Mouse (Mus musculus): ENCODE measurements around the gene Sgcd. TPM values are rescaled to one million over a fixed set of nuclear protein-coding genes. Genes with fewer than 3 reads are reported as not detected.

Sgcd gene
- polyA plus RNA-seq, 1 experiment from 2014 or later, result 6.7 TPM

DNA sequence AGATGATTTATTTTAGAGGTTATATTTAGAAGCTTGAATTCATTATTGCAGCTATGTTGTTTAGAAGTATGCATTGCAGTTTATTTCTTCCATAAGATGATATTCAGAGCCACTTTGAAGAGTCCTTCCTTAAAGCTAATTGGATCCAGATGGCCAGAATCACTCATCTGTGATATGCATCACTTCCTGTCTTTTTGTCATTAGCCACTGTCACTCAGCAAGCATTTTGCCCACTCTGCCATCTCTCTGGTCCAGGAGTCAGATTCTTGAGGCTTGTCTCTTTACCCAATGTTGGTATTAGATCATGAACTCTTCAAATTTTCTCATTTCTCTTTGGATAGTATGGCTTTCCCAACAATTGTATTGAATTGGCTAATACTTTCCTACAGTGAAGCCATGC, 602.6 kb downstream of the Sgcd start:
- no peaks in the 10 kb centered on the region for H3K36me3 ChIP-seq (ENCODE audit: control insufficient read depth, insufficient read depth)
- no peak for ATAC-seq (replicated peaks; ENCODE audit: extremely low read depth, insufficient read depth, low FRiP score)
- H3K4me3 ChIP-seq (ENCODE audit: low read length), result no peak overlapping the region

DNA sequence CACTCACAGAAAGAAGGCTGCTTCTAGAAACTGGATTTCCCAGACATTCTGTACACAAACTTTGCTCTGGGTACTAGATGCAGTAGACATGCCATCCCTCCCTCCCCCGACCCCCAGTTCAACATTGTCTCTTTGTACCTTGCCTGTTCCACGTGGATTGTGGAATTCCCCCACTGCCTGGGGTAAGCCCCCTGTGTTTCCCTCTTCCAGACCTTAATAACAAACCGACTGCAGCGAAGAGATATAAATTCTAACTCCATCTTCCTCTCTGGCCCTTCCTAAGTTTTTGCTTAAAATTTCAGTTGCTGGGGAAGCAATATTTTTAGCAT, 609.2 kb downstream of the Sgcd start:
- peak overlapping the region; percentile 60 for H3K4me3 ChIP-seq (ENCODE audit: low read length)
- H3K9ac ChIP-seq (ENCODE audit: low read length), result peak overlapping the region; percentile 75
- WGBS, result 27% methylated on average over 4 of the region's 4 CpGs
- H3K4me1 ChIP-seq (ENCODE audit: control insufficient read depth, insufficient read depth, low read length), result peaks cover 10% of the 10 kb centered on the region; the same call in 1 of the 2 replicates
- no peak for ATAC-seq (replicated peaks; ENCODE audit: extremely low read depth, insufficient read depth, low FRiP score)
- H3K27ac ChIP-seq (ENCODE audit: low read length), result peak overlapping the region; percentile 94
- no peaks in the 10 kb centered on the region for H3K27me3 ChIP-seq (ENCODE audit: control insufficient read depth, insufficient read depth, low read length)
- no peaks in the 10 kb centered on the region for H3K9me3 ChIP-seq (replicated peaks; ENCODE audit: control insufficient read depth, low read length)
- no peaks in the 10 kb centered on the region for H3K36me3 ChIP-seq (ENCODE audit: control insufficient read depth, insufficient read depth)
- H3K4me2 ChIP-seq (ENCODE audit: low read depth, low read length), result peak overlapping the region; percentile 74

More for the DNA sequence above, 602.6 kb downstream of the Sgcd start:
- Histone ChIP-seq H3K27me3 (ENCODE audit: control insufficient read depth, insufficient read depth, low read length) (no peaks in the 10 kb centered on the region), H3K9me3 (replicated peaks; ENCODE audit: control insufficient read depth, low read length) (no peaks in the 10 kb centered on the region), H3K9ac (ENCODE audit: low read length) (no peak overlapping the region), H3K4me1 (ENCODE audit: control insufficient read depth, insufficient read depth, low read length) (no peaks in the 10 kb centered on the region; the same call in 1 of the 2 replicates), H3K4me2 (ENCODE audit: low read depth, low read length) (no peak overlapping the region), H3K27ac (ENCODE audit: low read length) (no peak overlapping the region)

DNA sequence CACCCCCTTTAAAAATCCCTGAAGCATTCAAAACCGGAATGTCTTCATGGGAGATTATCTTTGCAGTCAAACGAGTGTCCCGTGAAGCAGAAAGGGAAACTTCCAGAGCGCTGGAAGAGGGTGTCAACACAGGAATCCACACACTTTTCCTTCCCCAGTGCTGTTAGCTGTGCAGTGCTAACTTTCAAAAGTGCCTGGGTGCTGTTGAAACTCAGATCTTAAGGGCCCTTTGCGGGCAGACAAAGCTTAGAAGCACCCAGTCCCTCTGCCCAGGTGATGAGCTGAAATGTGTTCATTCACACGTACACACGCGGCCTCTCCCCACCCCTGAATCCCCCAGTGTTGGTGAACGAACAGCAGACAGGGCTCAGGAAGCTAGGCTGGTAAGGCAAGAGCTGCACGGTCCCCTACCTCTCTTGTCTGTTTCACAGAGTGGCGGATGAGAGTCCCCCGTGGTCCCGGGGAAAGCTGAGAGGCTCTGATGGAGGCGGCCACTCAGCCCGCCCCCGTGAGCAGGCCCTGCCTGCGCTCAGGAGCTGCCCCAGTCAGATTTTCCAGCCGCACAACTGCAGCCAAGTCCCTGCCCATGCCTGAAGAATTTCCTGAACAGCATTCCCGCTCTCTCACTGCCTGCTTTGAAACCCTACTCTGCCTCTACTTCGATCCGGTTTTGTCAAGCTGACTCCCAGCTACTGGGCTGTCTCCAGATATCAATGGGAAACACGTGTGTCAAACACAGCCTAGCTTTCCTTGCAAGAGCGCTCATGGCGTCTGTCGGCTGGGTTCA, 609.7 kb downstream of the Sgcd start:
- ATAC-seq (replicated peaks; ENCODE audit: extremely low read depth, insufficient read depth, low FRiP score), result peak; percentile 92
- Histone ChIP-seq H3K36me3 (ENCODE audit: control insufficient read depth, insufficient read depth) (no peaks in the 10 kb centered on the region), H3K9me3 (replicated peaks; ENCODE audit: control insufficient read depth, low read length) (no peaks in the 10 kb centered on the region), H3K27ac (ENCODE audit: low read length) (peak overlapping the region; percentile 94), H3K27me3 (ENCODE audit: control insufficient read depth, insufficient read depth, low read length) (no peaks in the 10 kb centered on the region), H3K4me1 (ENCODE audit: control insufficient read depth, insufficient read depth, low read length) (peaks cover 10% of the 10 kb centered on the region; the same call in 1 of the 2 replicates), H3K4me3 (ENCODE audit: low read length) (peak overlapping the region; percentile 60), H3K9ac (ENCODE audit: low read length) (peak overlapping the region; percentile 75), H3K4me2 (ENCODE audit: low read depth, low read length) (peak overlapping the region; percentile 74)
- WGBS, result 3% methylated on average over 25 of the region's 25 CpGs

DNA sequence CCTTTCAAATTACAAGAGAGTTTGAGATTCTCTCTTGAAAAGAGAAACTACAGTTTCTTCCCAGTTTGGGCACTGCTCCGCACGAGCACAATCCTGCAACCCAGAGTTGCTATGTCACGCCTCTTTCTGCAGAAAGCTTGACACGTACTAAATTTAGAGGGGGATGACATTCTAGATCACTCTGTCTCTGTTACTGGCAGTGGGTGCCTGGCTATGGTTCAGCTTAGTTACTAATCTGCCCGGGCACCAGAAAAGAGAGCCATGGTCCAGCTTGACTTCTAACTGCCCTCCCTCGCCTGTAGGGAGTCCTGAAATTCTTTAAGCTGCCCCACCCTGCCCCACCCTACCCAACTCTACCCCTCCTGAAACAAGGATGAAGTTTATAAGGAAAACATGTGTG, 611.3 kb downstream of the Sgcd start:
- H3K9ac ChIP-seq (ENCODE audit: low read length), result peak overlapping the region; percentile 49
- H3K4me3 ChIP-seq (ENCODE audit: low read length), result peak overlapping the region; percentile 44

DNA sequence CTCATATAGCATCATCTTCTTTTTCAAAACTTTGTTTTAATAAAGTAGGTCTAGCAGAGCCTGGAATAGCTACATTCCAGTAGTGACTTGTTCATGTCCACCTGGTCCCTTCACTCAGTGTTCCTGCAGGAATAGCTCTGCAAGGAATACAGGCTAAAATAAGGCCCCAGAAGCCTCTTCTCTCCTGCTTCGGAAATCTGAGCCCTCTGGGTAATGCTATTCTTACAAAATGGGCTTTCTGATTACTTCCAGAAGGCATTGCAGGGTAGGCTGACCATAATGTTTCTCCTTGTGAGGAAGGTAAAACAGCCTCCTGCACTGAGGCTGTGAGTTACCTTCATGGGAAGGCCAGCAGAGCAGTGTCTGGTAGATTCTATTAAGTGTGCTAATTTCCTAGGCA, 611.9 kb downstream of the Sgcd start:
- 37% methylated on average over 1 of the region's 1 CpGs for WGBS
- H3K9ac ChIP-seq (ENCODE audit: low read length), result peak overlapping the region; percentile 49
- H3K4me2 ChIP-seq (ENCODE audit: low read depth, low read length), result peak overlapping the region; percentile 72
- H3K36me3 ChIP-seq (ENCODE audit: control insufficient read depth, insufficient read depth), result no peaks in the 10 kb centered on the region
- no peaks in the 10 kb centered on the region for H3K27me3 ChIP-seq (ENCODE audit: control insufficient read depth, insufficient read depth, low read length)
- H3K27ac ChIP-seq (ENCODE audit: low read length), result peak overlapping the region; percentile 96
- no peak for ATAC-seq (replicated peaks; ENCODE audit: extremely low read depth, insufficient read depth, low FRiP score)
- H3K9me3 ChIP-seq (replicated peaks; ENCODE audit: control insufficient read depth, low read length), result no peaks in the 10 kb centered on the region
- peaks cover 23% of the 10 kb centered on the region for H3K4me1 ChIP-seq (ENCODE audit: control insufficient read depth, insufficient read depth, low read length)
- H3K4me3 ChIP-seq (ENCODE audit: low read length), result peak overlapping the region; percentile 44

More for the DNA sequence above, 611.3 kb downstream of the Sgcd start:
- no peaks in the 10 kb centered on the region for H3K9me3 ChIP-seq (replicated peaks; ENCODE audit: control insufficient read depth, low read length)
- peak; percentile 79 for ATAC-seq (replicated peaks; ENCODE audit: extremely low read depth, insufficient read depth, low FRiP score)
- H3K27me3 ChIP-seq (ENCODE audit: control insufficient read depth, insufficient read depth, low read length), result no peaks in the 10 kb centered on the region
- 30% methylated on average over 6 of the region's 6 CpGs for WGBS
- peak overlapping the region; percentile 96 for H3K27ac ChIP-seq (ENCODE audit: low read length)
- H3K4me2 ChIP-seq (ENCODE audit: low read depth, low read length), result peak overlapping the region; percentile 72
- peaks cover 18% of the 10 kb centered on the region for H3K4me1 ChIP-seq (ENCODE audit: control insufficient read depth, insufficient read depth, low read length)
- H3K36me3 ChIP-seq (ENCODE audit: control insufficient read depth, insufficient read depth), result no peaks in the 10 kb centered on the region

DNA sequence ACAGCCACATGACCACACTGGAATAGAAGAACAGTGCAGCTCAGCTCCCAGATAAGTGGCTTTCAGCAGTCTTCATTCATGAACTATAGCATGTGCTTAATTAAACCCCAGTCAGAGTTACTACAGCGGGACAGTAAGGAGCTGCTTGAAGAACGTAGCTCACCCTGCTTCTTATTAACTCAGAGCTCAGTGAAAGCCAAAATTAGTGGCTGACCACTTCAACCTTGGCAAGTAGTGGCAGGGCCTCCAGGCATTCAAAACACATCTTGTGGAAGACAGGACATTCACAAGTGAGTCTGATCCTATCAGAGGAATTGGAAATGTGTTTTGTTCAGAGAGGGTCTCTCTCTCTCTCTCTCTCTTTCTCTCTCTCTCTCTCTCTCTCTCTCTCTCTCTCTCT, 617.2 kb downstream of the Sgcd start:
- WGBS, result 34% methylated on average over 2 of the region's 2 CpGs
- Histone ChIP-seq H3K27ac (ENCODE audit: low read length) (peak overlapping the region; percentile 68), H3K9me3 (replicated peaks; ENCODE audit: control insufficient read depth, low read length) (no peaks in the 10 kb centered on the region), H3K27me3 (ENCODE audit: control insufficient read depth, insufficient read depth, low read length) (no peaks in the 10 kb centered on the region), H3K4me1 (ENCODE audit: control insufficient read depth, insufficient read depth, low read length) (peaks cover 20% of the 10 kb centered on the region), H3K4me3 (ENCODE audit: low read length) (no peak overlapping the region), H3K9ac (ENCODE audit: low read length) (no peak overlapping the region), H3K4me2 (ENCODE audit: low read depth, low read length) (no peak overlapping the region), H3K36me3 (ENCODE audit: control insufficient read depth, insufficient read depth) (no peaks in the 10 kb centered on the region)
- peak; percentile 45; the same call in 1 of the 2 replicates for ATAC-seq (replicated peaks; ENCODE audit: extremely low read depth, insufficient read depth, low FRiP score)

DNA sequence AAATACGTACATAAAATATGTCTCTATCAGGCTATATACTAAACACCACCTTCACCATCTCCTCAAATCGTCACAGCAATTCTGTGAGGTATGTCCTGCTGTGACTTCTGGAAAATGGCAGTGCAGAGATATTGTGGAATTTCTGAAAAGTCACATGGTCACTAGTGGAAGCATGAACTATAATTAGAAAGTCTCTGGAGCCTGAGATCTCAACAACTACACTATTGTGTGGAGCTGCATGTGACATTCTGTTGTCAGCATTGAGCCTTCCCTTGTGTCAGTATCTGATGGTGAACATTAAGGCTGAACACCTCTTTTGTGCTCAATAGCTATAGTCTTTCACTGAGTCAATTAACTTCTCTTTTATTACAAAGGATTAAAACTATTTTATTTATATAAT, 637.2 kb downstream of the Sgcd start:
- H3K4me3 ChIP-seq (ENCODE audit: low read length), result no peak overlapping the region

DNA sequence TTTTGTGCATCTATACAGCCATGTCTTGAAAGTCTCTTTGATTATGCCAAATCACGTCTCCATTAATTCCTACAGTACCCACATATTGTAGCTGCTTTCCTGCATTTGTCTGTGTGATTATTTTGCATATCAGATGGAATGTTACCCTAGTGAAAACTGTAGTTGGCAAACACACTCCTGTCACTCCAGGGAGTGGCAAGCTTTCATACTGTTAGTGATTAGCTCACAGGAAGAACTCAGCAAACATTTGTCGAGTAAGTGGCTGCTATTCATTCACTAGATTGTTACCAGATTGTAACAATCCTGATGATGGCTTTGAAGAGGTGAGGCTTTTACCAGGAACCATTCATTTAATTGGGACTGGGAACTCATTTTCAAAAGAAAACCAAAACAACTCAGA, 645.3 kb downstream of the Sgcd start:
- Histone ChIP-seq H3K27ac (ENCODE audit: low read length) (no peak overlapping the region), H3K4me3 (ENCODE audit: low read length) (no peak overlapping the region), H3K36me3 (ENCODE audit: control insufficient read depth, insufficient read depth) (no peaks in the 10 kb centered on the region), H3K9me3 (replicated peaks; ENCODE audit: control insufficient read depth, low read length) (no peaks in the 10 kb centered on the region), H3K4me1 (ENCODE audit: control insufficient read depth, insufficient read depth, low read length) (peaks cover 7% of the 10 kb centered on the region; the same call in 1 of the 2 replicates), H3K9ac (ENCODE audit: low read length) (no peak overlapping the region), H3K4me2 (ENCODE audit: low read depth, low read length) (no peak overlapping the region), H3K27me3 (ENCODE audit: control insufficient read depth, insufficient read depth, low read length) (no peaks in the 10 kb centered on the region)
- 24% methylated on average over 2 of the region's 2 CpGs for WGBS
- ATAC-seq (replicated peaks; ENCODE audit: extremely low read depth, insufficient read depth, low FRiP score), result no peak

More for the DNA sequence above, 637.2 kb downstream of the Sgcd start:
- no peak overlapping the region for H3K4me2 ChIP-seq (ENCODE audit: low read depth, low read length)
- H3K9me3 ChIP-seq (replicated peaks; ENCODE audit: control insufficient read depth, low read length), result no peaks in the 10 kb centered on the region
- peak; percentile 52 for ATAC-seq (replicated peaks; ENCODE audit: extremely low read depth, insufficient read depth, low FRiP score)
- peaks cover 3% of the 10 kb centered on the region; the same call in 1 of the 2 replicates for H3K4me1 ChIP-seq (ENCODE audit: control insufficient read depth, insufficient read depth, low read length)
- H3K9ac ChIP-seq (ENCODE audit: low read length), result no peak overlapping the region
- H3K36me3 ChIP-seq (ENCODE audit: control insufficient read depth, insufficient read depth), result no peaks in the 10 kb centered on the region
- WGBS, result 55% methylated on average over 2 of the region's 2 CpGs
- H3K27me3 ChIP-seq (ENCODE audit: control insufficient read depth, insufficient read depth, low read length), result no peaks in the 10 kb centered on the region
- H3K27ac ChIP-seq (ENCODE audit: low read length), result 0 out of 2 replicates have a peak overlapping the region, but pooled peaks have one; percentile 42

DNA sequence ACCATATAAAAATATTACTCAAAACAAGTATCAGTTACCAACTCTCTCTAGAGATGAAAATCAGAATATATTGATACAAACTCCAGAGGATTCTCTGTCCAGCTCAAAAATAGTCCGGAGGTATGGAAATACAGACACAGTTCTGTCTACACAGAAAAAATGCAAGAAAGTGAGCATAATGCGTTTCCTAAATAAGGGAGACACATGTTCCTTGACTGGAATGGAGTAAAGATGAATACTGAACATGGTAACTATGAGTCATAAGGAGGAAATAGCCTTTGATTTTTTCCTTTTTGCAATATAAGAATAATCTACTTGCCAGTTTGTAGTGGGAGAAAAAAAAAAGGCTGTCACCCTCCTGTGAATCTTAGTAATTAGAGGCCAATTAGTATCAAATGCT, 655.1 kb downstream of the Sgcd start:
- Histone ChIP-seq H3K27ac (ENCODE audit: low read length) (no peak overlapping the region), H3K27me3 (ENCODE audit: control insufficient read depth, insufficient read depth, low read length) (no peaks in the 10 kb centered on the region), H3K9me3 (replicated peaks; ENCODE audit: control insufficient read depth, low read length) (no peaks in the 10 kb centered on the region), H3K4me3 (ENCODE audit: low read length) (no peak overlapping the region), H3K36me3 (ENCODE audit: control insufficient read depth, insufficient read depth) (no peaks in the 10 kb centered on the region), H3K4me1 (ENCODE audit: control insufficient read depth, insufficient read depth, low read length) (peaks cover 5% of the 10 kb centered on the region; the same call in 1 of the 2 replicates), H3K9ac (ENCODE audit: low read length) (no peak overlapping the region), H3K4me2 (ENCODE audit: low read depth, low read length) (no peak overlapping the region)
- ATAC-seq (replicated peaks; ENCODE audit: extremely low read depth, insufficient read depth, low FRiP score), result no peak
- 83% methylated on average over 2 of the region's 2 CpGs for WGBS
